Mouse (Mus musculus) kidney, adult 2 months (tissue): ENCODE measurements at regions not wholly inside any gene's neighbourhood (a gene's known extent, or its start where the extent isn't known, plus 50 kb on each side); places are given as distances from the start of the nearest gene placed in this dataset.

Source experiments
- DNase-seq: peaks from one replicate; pipeline ENCODE4 v3.0.0; 2021
- H3K27ac ChIP-seq: fragments of 200-500 bp; 2 replicates; pipeline ENCODE4 v1.5.1; 2012; ENCODE audit warnings: low read depth, low read length, control low read depth, inconsistent platforms; ENCODE audit not compliant: insufficient read depth
- H3K27me3 ChIP-seq: fragments of 200-500 bp; replicated peaks from 2 replicates; pipeline ENCODE4 v1.6.1; 2012; ENCODE audit warnings: mild to moderate bottlenecking, moderate library complexity, low read length, inconsistent platforms; ENCODE audit not compliant: control insufficient read depth, insufficient read depth
- H3K36me3 ChIP-seq: fragments of 200-500 bp; 2 replicates; pipeline ENCODE4 v1.6.1; 2012; ENCODE audit warnings: mild to moderate bottlenecking, moderate library complexity, low read length, inconsistent platforms; ENCODE audit not compliant: control insufficient read depth, insufficient read depth
- H3K4me1 ChIP-seq: fragments of 200-500 bp; 2 replicates; pipeline ENCODE4 v1.6.1; 2011; ENCODE audit warnings: low read length; ENCODE audit not compliant: control insufficient read depth, insufficient read depth
- H3K4me3 ChIP-seq: fragments of 200-500 bp; 2 replicates; pipeline ENCODE4 v1.5.1; 2011; ENCODE audit warnings: mild to moderate bottlenecking, low read depth, low read length, control low read depth; ENCODE audit not compliant: insufficient read depth
- CTCF ChIP-seq: fragments of 200-500 bp; conservative IDR thresholded peaks from 2 replicates; pipeline ENCODE4 v1.5.1; 2011; ENCODE audit warnings: low read depth, mild to moderate bottlenecking, control low read depth, low read length, moderate library complexity, mixed read lengths; ENCODE audit not compliant: insufficient read depth, insufficient read length
- POLR2A ChIP-seq: fragments of 200-500 bp; IDR thresholded peaks from one replicate; pipeline ENCODE4 v1.6.1; 2011; ENCODE audit warnings: low read depth, low read length, control low read depth
- WGBS: fragments of 180-500 bp; shearing (Covaris S2); methylation state at CpG from one replicate; pipeline ENCODE4 v1.1.7; 2018; 5-methylcytosine and 5-hydroxymethylcytosine counted together

- no peak for DNase-seq
- no peaks in the 10 kb centered on the region for H3K4me1 ChIP-seq
- no peaks in the 10 kb centered on the region for H3K27me3 ChIP-seq
- no peaks in the 10 kb centered on the region for H3K36me3 ChIP-seq
- H3K27ac ChIP-seq = no peak overlapping the region
- WGBS = 67% methylated on average over 9 of the region's 9 CpGs
- TF ChIP-seq POLR2A = no peak
- no peak for TF ChIP-seq CTCF
- no peak overlapping the region for H3K4me3 ChIP-seq
Observed at GRCm38 (mm10) chr1:64442179-64442874, 90.1 kb upstream of the Creb1 start.

- Histone ChIP-seq H3K4me1 (no peaks in the 10 kb centered on the region), H3K27ac (no peak overlapping the region), H3K4me3 (no peak overlapping the region), H3K27me3 (no peaks in the 10 kb centered on the region), H3K36me3 (no peaks in the 10 kb centered on the region)
- 81% methylated on average over 1 of the region's 1 CpGs for WGBS
- TF ChIP-seq POLR2A = no peak
- TF ChIP-seq CTCF = no peak
- no peak for DNase-seq
Observed at GRCm38 (mm10) chr1:64423256-64423655, 109.2 kb upstream of the Creb1 start.

- Histone ChIP-seq H3K4me1 (no peaks in the 10 kb centered on the region), H3K4me3 (no peak overlapping the region), H3K36me3 (no peaks in the 10 kb centered on the region), H3K27ac (no peak overlapping the region), H3K27me3 (no peaks in the 10 kb centered on the region)
- DNase-seq = no peak
- no peak for TF ChIP-seq POLR2A
- peak; percentile 9; the same call in 1 of the 2 replicates for TF ChIP-seq CTCF
Observed at GRCm38 (mm10) chr1:64418567-64418966, 113.9 kb upstream of the Creb1 start.

GRCm38 (mm10) chr1:64415906-64416305 is 116.5 kb upstream of the Creb1 start:
- DNase-seq = no peak
- Histone ChIP-seq H3K27me3 (no peaks in the 10 kb centered on the region), H3K27ac (no peak overlapping the region), H3K36me3 (no peaks in the 10 kb centered on the region), H3K4me1 (no peaks in the 10 kb centered on the region), H3K4me3 (no peak overlapping the region)
- WGBS = 78% methylated on average over 7 of the region's 7 CpGs
- no peak for TF ChIP-seq POLR2A
- TF ChIP-seq CTCF = no peak

- 88% methylated on average over 4 of the region's 4 CpGs for WGBS
- no peaks in the 10 kb centered on the region for H3K4me1 ChIP-seq
Observed at GRCm38 (mm10) chr1:64413181-64413560, 119.3 kb upstream of the Creb1 start.

GRCm38 (mm10) chr1:64412481-64413180 is 119.8 kb upstream of the Creb1 start:
- Histone ChIP-seq H3K4me3 (no peak overlapping the region), H3K27ac (no peak overlapping the region), H3K36me3 (no peaks in the 10 kb centered on the region), H3K27me3 (no peaks in the 10 kb centered on the region), H3K4me1 (no peaks in the 10 kb centered on the region)
- WGBS = 74% methylated on average over 10 of the region's 10 CpGs
- no peak for DNase-seq
- TF ChIP-seq CTCF (no peak), POLR2A (no peak)

More at GRCm38 (mm10) chr1:64413181-64413560, 119.3 kb upstream of the Creb1 start:
- DNase-seq = no peak
- TF ChIP-seq POLR2A (no peak), CTCF (no peak)
- no peaks in the 10 kb centered on the region for H3K36me3 ChIP-seq
- H3K27me3 ChIP-seq = no peaks in the 10 kb centered on the region
- H3K4me3 ChIP-seq = no peak overlapping the region
- no peak overlapping the region for H3K27ac ChIP-seq

- Histone ChIP-seq H3K4me3 (no peak overlapping the region), H3K36me3 (no peaks in the 10 kb centered on the region), H3K27ac (no peak overlapping the region), H3K4me1 (no peaks in the 10 kb centered on the region), H3K27me3 (no peaks in the 10 kb centered on the region)
- TF ChIP-seq CTCF (no peak), POLR2A (no peak)
- 86% methylated on average over 4 of the region's 4 CpGs for WGBS
- no peak for DNase-seq
Observed at GRCm38 (mm10) chr1:64411851-64412480, 120.5 kb upstream of the Creb1 start.
